Mouse (Mus musculus): Measurements from ENCODE around the gene Cyp2c50.
"Not testable (repeated sequence)": the region's sequence is repeated elsewhere in the genome, so short reads cannot be mapped to it uniquely, and the experiment has no call there.

DNA sequence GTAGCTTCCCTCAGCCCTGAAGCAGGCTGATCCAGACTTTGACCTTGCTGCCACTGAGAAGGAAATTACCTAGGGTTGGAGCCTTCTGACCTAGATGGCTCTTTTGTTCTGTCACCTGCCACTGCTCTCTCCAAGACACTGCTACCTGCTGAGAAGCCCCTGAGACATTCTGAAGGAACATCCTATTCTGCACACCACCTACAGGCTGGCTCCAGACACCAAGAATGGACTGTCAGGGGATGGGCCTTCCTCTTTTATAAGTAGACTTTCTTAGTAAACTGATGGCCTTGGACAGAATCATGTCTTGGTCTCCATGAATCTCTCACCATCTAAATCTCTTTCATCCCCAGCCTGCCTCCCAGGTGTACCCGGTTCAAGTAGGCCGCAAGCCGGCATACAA, 35.7 kb downstream of the Cyp2c50 start:
- not testable (repeated sequence) for TF ChIP-seq CTCF (IDR thresholded peaks at IDR 0.05; ENCODE audit: control insufficient read depth, insufficient read depth, low read length); POLR2A (IDR thresholded peaks at IDR 0.05; ENCODE audit: borderline replicate concordance, control insufficient read depth, low read depth, low read length)

Measured in bone marrow, adult 2 months (tissue).